Mouse (Mus musculus): ENCODE measurements at regions not wholly inside any gene's neighbourhood (a gene's known extent, or its start where the extent isn't known, plus 50 kb on each side); places are given as distances from the start of the nearest gene placed in this dataset.
A peak's percentile ranks its signal among the peaks of the same experiment; 100 is the strongest.

GRCm38 (mm10) chr14:95424302-95424701, 456.8 kb upstream of the 4921530L21Rik start:
- Histone ChIP-seq H3K36me3 (no peaks in the 10 kb centered on the region), H3K27ac (no peak overlapping the region), H3K9me3 (replicated peaks) (no peaks in the 10 kb centered on the region), H3K9ac (no peak overlapping the region), H3K4me3 (no peak overlapping the region), H3K4me1 (no peaks in the 10 kb centered on the region), H3K27me3 (no peaks in the 10 kb centered on the region), H3K4me2 (replicated peaks) (no peak overlapping the region)
- no peak for ATAC-seq (ENCODE audit: low FRiP score)
- 86% methylated on average over 5 of the region's 5 CpGs for WGBS

DNA sequence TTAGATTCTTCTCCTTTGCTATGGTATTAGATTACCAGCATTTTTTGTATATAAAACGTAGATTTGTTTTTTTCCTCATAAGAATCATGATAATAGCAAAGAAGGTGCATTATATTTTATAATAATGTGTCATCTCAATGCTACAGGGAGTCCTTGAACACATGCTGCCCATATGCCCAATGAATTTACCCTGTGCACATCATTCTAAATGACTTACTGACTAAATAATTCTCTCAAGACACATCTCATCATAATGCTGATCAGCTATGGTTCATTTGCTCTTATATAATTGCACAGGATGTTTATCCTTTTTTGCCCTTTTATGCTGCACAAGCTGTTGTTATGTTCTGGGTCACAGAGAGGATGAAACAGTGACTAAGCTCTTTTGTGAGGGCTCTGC, 446.8 kb upstream of the 4921530L21Rik start:
- Histone ChIP-seq H3K27me3 (no peaks in the 10 kb centered on the region), H3K9me3 (replicated peaks) (no peaks in the 10 kb centered on the region), H3K4me3 (no peak overlapping the region), H3K9ac (no peak overlapping the region), H3K36me3 (no peaks in the 10 kb centered on the region), H3K4me1 (no peaks in the 10 kb centered on the region), H3K4me2 (replicated peaks) (no peak overlapping the region), H3K27ac (no peak overlapping the region)
- 63% methylated on average over 1 of the region's 1 CpGs for WGBS
- 0 out of 2 replicates have a peak, but pooled peaks have one; percentile 48 for ATAC-seq (ENCODE audit: low FRiP score)

All from hindbrain, embryonic 12.5 days (tissue).